Mouse (Mus musculus) neural tube, embryonic 13.5 days (tissue): ENCODE measurements around the gene Galnt2. TPM values are rescaled to one million over a fixed set of nuclear protein-coding genes. Genes with fewer than 3 reads are reported as not detected.

Experiments
- ATAC-seq: fragments of 200-750 bp; cut with Nextera tagmentation; 2 replicates; pipeline ENCODE4 v1.8.0; 2017; ENCODE audit warnings: low read depth, mild to moderate bottlenecking, moderate TSS enrichment, moderate library complexity
- H3K27ac ChIP-seq: fragments of 300-500 bp; sonication (generic); replicated peaks from 2 replicates; pipeline ENCODE4 v1.5.1; 2015; ENCODE audit warnings: moderate library complexity, mild to moderate bottlenecking, inconsistent platforms
- H3K27me3 ChIP-seq: fragments of 300-500 bp; sonication (generic); 2 replicates; pipeline ENCODE4 v1.6.1; 2015; ENCODE audit warnings: mild to moderate bottlenecking, inconsistent platforms
- H3K36me3 ChIP-seq: fragments of 300-500 bp; sonication (generic); 2 replicates; pipeline ENCODE4 v1.6.1; 2015; ENCODE audit warnings: mild to moderate bottlenecking, inconsistent platforms
- H3K4me1 ChIP-seq: fragments of 300-500 bp; sonication (generic); replicated peaks from 2 replicates; pipeline ENCODE4 v1.6.1; 2015; ENCODE audit warnings: inconsistent platforms
- H3K4me2 ChIP-seq: fragments of 300-500 bp; sonication (generic); 2 replicates; pipeline ENCODE4 v1.6.1; 2015; ENCODE audit warnings: inconsistent platforms, mild to moderate bottlenecking, moderate library complexity
- H3K4me3 ChIP-seq: fragments of 300-500 bp; sonication (generic); 2 replicates; pipeline ENCODE4 v1.5.1; 2015; ENCODE audit warnings: mild to moderate bottlenecking, inconsistent platforms
- H3K9ac ChIP-seq: fragments of 300-500 bp; sonication (generic); 2 replicates; pipeline ENCODE4 v1.6.1; 2015; ENCODE audit warnings: moderate library complexity, mild to moderate bottlenecking, inconsistent platforms
- H3K9me3 ChIP-seq: fragments of 300-500 bp; sonication (generic); 2 replicates; pipeline ENCODE4 v1.6.1; 2016; ENCODE audit warnings: inconsistent platforms
- WGBS: fragments of 180-500 bp; shearing (Covaris S2); methylation state at CpG from one replicate; pipeline ENCODE4 v1.1.7; 2015; 5-methylcytosine and 5-hydroxymethylcytosine counted together
- polyA plus RNA-seq: library from polyadenylated mRNA; unstranded; fragments of >200 nt; fragmentation: Nextera tagmentation; extraction: Ambion mirVana; gene quantifications from 2 replicates; pipeline ENCODE4 v1.2.1, GENCODE M21; 2015

The Galnt2 gene
- polyA plus RNA-seq, 1 experiment from 2014 or later, result 61.4 TPM

DNA sequence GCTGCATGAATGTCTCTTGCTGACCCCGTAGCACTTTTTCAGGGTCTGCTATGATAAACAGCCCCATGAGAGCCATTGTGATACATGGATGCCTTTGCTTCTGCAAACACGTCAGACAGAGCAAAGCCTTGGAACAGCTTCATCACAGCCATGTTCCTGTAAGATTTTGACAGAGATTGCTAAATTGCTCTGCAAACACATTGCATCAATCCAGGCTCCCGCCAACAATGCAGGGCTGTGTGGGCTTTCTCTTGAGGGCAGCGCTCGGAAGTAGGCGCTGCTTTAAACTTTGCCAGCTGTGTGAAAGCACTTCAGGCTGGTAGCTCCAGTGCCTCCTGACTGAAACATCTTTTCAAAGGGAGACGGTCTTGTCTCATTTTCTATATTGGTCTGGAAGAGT lies 30.8 kb upstream of the Galnt2 start:
- H3K9me3 ChIP-seq, result no peaks in the 10 kb centered on the region
- H3K27me3 ChIP-seq, result no peaks in the 10 kb centered on the region; the same call in 1 of the 2 replicates
- H3K4me1 ChIP-seq, result peaks cover 20% of the 10 kb centered on the region
- H3K4me3 ChIP-seq, result no peak overlapping the region
- no peak for ATAC-seq
- no peak overlapping the region for H3K27ac ChIP-seq
- H3K4me2 ChIP-seq, result no peak overlapping the region
- H3K9ac ChIP-seq, result no peak overlapping the region
- 57% methylated on average over 7 of the region's 7 CpGs for WGBS
- no peaks in the 10 kb centered on the region for H3K36me3 ChIP-seq

GRCm38 (mm10) chr8:124201706-124202105 lies 29.5 kb upstream of the Galnt2 start:
- ATAC-seq, result no peak
- Histone ChIP-seq H3K27me3 (no peaks in the 10 kb centered on the region), H3K27ac (no peak overlapping the region)

DNA sequence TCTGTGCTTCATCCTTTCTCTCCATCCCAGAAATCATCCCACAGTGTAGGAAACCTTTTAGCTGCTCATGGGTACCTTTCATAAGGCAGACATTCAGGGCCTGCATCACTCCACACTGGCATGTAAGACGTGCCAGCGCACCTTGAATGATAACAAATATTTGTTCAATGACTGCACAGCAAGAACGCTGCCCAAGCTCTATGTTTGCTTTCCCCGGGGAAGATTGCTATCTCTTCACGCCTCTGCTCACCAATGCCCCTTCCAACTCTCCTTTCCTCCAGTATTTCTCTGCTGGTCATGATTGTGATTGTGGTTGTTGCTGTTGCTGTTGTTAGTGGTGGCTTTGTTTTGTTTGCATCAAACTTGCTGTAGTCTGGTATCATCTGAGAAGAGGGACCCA lies 28.3 kb upstream of the Galnt2 start:
- 83% methylated on average over 5 of the region's 5 CpGs for WGBS
- Histone ChIP-seq H3K27me3 (no peaks in the 10 kb centered on the region), H3K4me1 (peaks cover 7% of the 10 kb centered on the region), H3K27ac (no peak overlapping the region), H3K9ac (no peak overlapping the region), H3K4me2 (no peak overlapping the region), H3K9me3 (no peaks in the 10 kb centered on the region), H3K4me3 (no peak overlapping the region), H3K36me3 (no peaks in the 10 kb centered on the region)
- ATAC-seq, result no peak

More at GRCm38 (mm10) chr8:124201706-124202105, 29.5 kb upstream of the Galnt2 start:
- no peak overlapping the region for H3K9ac ChIP-seq
- no peak overlapping the region for H3K4me2 ChIP-seq
- 87% methylated on average over 8 of the region's 8 CpGs for WGBS
- H3K36me3 ChIP-seq, result no peaks in the 10 kb centered on the region
- H3K4me1 ChIP-seq, result peaks cover 9% of the 10 kb centered on the region
- H3K9me3 ChIP-seq, result no peaks in the 10 kb centered on the region
- no peak overlapping the region for H3K4me3 ChIP-seq

- H3K9ac ChIP-seq, result no peak overlapping the region
- 62% methylated on average over 13 of the region's 13 CpGs for WGBS
These were observed 27.1 kb upstream of the Galnt2 start for GRCm38 (mm10) chr8:124204001-124204601.

DNA sequence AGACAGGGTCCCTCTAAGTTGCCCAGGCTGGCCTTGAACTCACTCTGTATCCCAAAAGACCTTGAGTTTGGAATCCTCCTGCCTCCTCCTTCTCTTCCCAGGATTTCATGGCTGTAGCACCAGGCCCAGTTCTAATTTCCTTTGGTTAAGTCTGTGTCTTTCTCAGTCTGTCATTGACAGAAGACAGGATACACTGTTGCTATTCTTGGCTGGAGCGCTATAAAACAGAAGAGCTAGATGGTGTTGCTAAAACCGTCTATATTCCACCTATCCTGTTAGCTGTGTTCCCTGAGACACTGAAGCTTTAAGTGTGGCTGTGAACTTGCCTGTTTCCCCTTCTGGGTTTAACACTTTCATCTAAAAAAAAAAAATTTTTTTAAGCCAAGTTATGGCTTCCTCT lies 19.0 kb upstream of the Galnt2 start:
- H3K9me3 ChIP-seq, result no peaks in the 10 kb centered on the region
- no peak overlapping the region for H3K9ac ChIP-seq
- no peaks in the 10 kb centered on the region for H3K36me3 ChIP-seq
- WGBS, result 74% methylated on average over 2 of the region's 2 CpGs
- no peaks in the 10 kb centered on the region for H3K27me3 ChIP-seq
- H3K4me1 ChIP-seq, result peaks cover 12% of the 10 kb centered on the region
- H3K4me3 ChIP-seq, result no peak overlapping the region
- H3K27ac ChIP-seq, result no peak overlapping the region
- no peak for ATAC-seq
- H3K4me2 ChIP-seq, result no peak overlapping the region

More at GRCm38 (mm10) chr8:124204001-124204601, 27.1 kb upstream of the Galnt2 start:
- no peak for ATAC-seq
- Histone ChIP-seq H3K4me1 (peaks cover 7% of the 10 kb centered on the region), H3K27me3 (no peaks in the 10 kb centered on the region), H3K4me2 (no peak overlapping the region), H3K4me3 (no peak overlapping the region), H3K36me3 (no peaks in the 10 kb centered on the region), H3K9me3 (no peaks in the 10 kb centered on the region), H3K27ac (no peak overlapping the region)

GRCm38 (mm10) chr8:124216951-124217350 lies 14.2 kb upstream of the Galnt2 start:
- Histone ChIP-seq H3K4me3 (no peak overlapping the region), H3K4me2 (no peak overlapping the region), H3K27me3 (no peaks in the 10 kb centered on the region; the same call in 1 of the 2 replicates), H3K36me3 (no peaks in the 10 kb centered on the region), H3K4me1 (peaks cover 12% of the 10 kb centered on the region), H3K9me3 (no peaks in the 10 kb centered on the region), H3K27ac (no peak overlapping the region), H3K9ac (no peak overlapping the region)
- no peak for ATAC-seq

DNA sequence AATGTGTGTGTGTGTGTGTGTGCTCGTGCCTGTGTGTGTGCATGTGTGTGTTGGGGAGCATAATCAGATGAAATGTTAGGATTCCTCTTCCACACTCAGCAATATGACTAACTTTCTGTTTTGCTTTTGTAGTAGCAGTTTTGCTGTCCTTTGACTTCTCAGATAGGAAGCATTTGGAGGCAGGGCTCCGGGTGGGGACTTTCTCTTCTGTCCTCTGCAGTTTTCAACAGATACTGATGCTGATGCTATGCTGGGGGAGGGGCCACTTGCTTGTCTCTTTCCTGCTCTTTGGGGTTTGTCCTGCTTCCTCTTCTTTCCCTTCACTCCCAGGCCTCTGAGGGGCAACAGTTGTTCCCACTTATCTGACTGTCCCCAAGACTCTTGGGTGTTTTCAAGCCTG lies 1.3 kb upstream of the Galnt2 start:
- H3K9me3 ChIP-seq, result no peaks in the 10 kb centered on the region
- no peaks in the 10 kb centered on the region; the same call in 1 of the 2 replicates for H3K27me3 ChIP-seq
- peaks cover 35% of the 10 kb centered on the region for H3K4me1 ChIP-seq
- H3K27ac ChIP-seq, result no peak overlapping the region
- H3K9ac ChIP-seq, result no peak overlapping the region
- H3K4me2 ChIP-seq, result no peak overlapping the region
- no peaks in the 10 kb centered on the region for H3K36me3 ChIP-seq
- WGBS, result 84% methylated on average over 2 of the region's 2 CpGs
- no peak for ATAC-seq
- H3K4me3 ChIP-seq, result no peak overlapping the region

DNA sequence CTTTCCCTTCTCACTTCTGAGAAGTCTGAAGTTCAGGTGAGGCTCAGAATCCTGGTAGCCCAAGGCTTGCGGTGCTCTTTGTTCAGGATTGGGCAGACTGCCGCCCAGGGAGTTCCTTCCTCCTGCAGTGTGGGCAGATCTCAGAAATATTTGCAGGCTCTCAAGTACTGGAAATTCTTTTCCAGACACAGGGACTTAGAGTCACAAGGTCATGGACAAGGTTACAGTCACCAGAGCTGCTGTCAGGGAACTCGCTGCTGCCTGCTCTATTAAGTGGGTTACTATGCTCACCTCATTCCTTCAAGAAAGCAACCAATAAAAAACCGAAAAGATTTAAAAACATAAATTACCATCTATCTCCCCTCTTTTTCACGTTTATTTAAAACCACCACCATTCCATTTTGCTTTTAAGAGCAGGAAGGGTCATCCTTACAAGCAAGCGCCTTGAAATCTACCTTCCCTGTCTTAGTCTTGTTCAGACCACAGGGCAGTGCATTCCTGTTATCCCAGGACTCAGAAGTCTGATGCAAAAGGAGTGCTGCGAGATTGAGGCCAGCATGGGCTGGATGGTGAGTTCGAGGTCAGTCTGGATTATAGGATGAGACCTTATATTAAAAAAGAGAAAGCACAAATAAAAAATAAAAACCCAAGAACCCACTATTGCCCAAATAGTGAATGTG lies 555 bp upstream of the Galnt2 start:
- Histone ChIP-seq H3K27me3 (no peaks in the 10 kb centered on the region; the same call in 1 of the 2 replicates), H3K27ac (0 out of 2 replicates have a peak overlapping the region, but pooled peaks have one; percentile 10), H3K36me3 (no peaks in the 10 kb centered on the region), H3K9me3 (no peaks in the 10 kb centered on the region), H3K4me2 (peak overlapping the region; percentile 96), H3K4me1 (peaks cover 43% of the 10 kb centered on the region), H3K4me3 (peak overlapping the region; percentile 91), H3K9ac (peak overlapping the region; percentile 94)
- 46% methylated on average over 8 of the region's 8 CpGs for WGBS
- peak; percentile 4; the same call in 1 of the 2 replicates for ATAC-seq

- Histone ChIP-seq H3K9me3 (no peaks in the 10 kb centered on the region), H3K27ac (peak overlapping the region; percentile 80), H3K4me2 (peak overlapping the region; percentile 96), H3K4me1 (peaks cover 45% of the 10 kb centered on the region), H3K9ac (peak overlapping the region; percentile 94), H3K4me3 (peak overlapping the region; percentile 91), H3K36me3 (no peaks in the 10 kb centered on the region), H3K27me3 (no peaks in the 10 kb centered on the region; the same call in 1 of the 2 replicates)
- ATAC-seq, result peak; percentile 80
- WGBS, result under 1% methylated on average over 81 of the region's 83 CpGs
These were observed 491 bp downstream of the Galnt2 start for GRCm38 (mm10) chr8:124231485-124232279.

DNA sequence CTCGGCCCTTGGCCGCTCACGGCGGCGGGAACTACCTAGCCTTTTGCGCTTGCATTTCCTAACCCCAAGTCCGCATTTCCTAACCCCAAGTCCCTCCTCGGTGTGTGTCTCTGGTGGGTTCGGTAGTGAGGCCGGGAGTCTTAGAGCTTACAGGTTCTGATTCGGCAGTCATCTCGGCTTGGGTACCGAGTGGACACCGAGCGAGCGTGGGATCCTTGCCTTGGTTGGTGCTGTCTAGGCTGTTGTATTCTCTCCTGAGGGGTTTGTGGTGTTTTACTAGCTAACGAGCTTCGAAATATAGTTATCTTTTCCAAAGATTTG lies 1.0 kb downstream of the Galnt2 start:
- ATAC-seq, result no peak; the same call in 1 of the 2 replicates
- H3K4me1 ChIP-seq, result peaks cover 50% of the 10 kb centered on the region
- peak overlapping the region; percentile 91 for H3K4me3 ChIP-seq
- no peaks in the 10 kb centered on the region; the same call in 1 of the 2 replicates for H3K27me3 ChIP-seq
- peak overlapping the region; percentile 94 for H3K9ac ChIP-seq
- peak overlapping the region; percentile 96 for H3K4me2 ChIP-seq
- no peaks in the 10 kb centered on the region for H3K36me3 ChIP-seq
- H3K27ac ChIP-seq, result peak overlapping the region; percentile 80; the same call in 1 of the 2 replicates
- 4% methylated on average over 18 of the region's 18 CpGs for WGBS
- H3K9me3 ChIP-seq, result no peaks in the 10 kb centered on the region

- Histone ChIP-seq H3K4me3 (0 out of 2 replicates have a peak overlapping the region, but pooled peaks have one; percentile 4), H3K9ac (0 out of 2 replicates have a peak overlapping the region, but pooled peaks have one; percentile 55)
These were observed 3.3 kb downstream of the Galnt2 start for GRCm38 (mm10) chr8:124234496-124234895.

DNA sequence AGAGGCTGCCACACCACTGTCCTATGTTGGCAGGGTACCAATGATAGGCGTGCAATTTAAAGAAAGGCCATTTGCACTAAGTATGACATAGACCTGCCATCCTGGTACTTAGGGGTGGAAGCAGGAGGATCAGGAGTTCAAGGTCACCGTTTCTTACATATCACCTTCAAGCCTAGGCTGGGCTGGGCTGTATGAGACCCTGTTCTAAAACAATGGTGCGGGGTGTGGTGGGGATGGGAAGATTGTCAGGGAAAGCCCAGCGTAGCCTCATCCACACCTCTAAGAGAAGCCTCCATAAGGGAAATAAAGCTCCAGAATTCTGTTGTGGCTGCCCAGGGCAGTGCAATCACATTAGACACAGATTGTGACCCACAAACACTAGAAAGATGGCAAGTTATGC lies 4.3 kb downstream of the Galnt2 start:
- H3K4me1 ChIP-seq, result peaks cover 81% of the 10 kb centered on the region
- 94% methylated on average over 4 of the region's 4 CpGs for WGBS
- H3K4me3 ChIP-seq, result no peak overlapping the region
- H3K4me2 ChIP-seq, result no peak overlapping the region
- no peak for ATAC-seq
- H3K36me3 ChIP-seq, result no peaks in the 10 kb centered on the region
- H3K27me3 ChIP-seq, result no peaks in the 10 kb centered on the region
- H3K9me3 ChIP-seq, result no peaks in the 10 kb centered on the region
- H3K9ac ChIP-seq, result no peak overlapping the region
- H3K27ac ChIP-seq, result no peak overlapping the region

More at GRCm38 (mm10) chr8:124234496-124234895, 3.3 kb downstream of the Galnt2 start:
- WGBS, result 56% methylated on average over 2 of the region's 2 CpGs
- peak overlapping the region; percentile 72 for H3K27ac ChIP-seq
- no peak for ATAC-seq
- no peaks in the 10 kb centered on the region for H3K36me3 ChIP-seq
- H3K27me3 ChIP-seq, result no peaks in the 10 kb centered on the region; the same call in 1 of the 2 replicates
- H3K4me1 ChIP-seq, result peaks cover 71% of the 10 kb centered on the region
- no peaks in the 10 kb centered on the region for H3K9me3 ChIP-seq
- H3K4me2 ChIP-seq, result peak overlapping the region; percentile 96
